Mouse (Mus musculus) right cerebral cortex, postnatal 36 days (tissue): Measurements from ENCODE around the gene Tmem217.

Experiments used
- DNase-seq, 2 experiments: peaks; one replicate each; pipeline ENCODE4 v3.0.0; 2022; ENCODE audit warnings: low spot score in 2 of 2, mixed read lengths in 1 of 2

Gene Tmem217

GRCm38 (mm10) chr17:29489971-29490712 lies 62.0 kb downstream of the Tmem217 start:
- peak; percentile 92 to 95 for DNase-seq

- DNase-seq: no peak
These were observed 62.9 kb downstream of the Tmem217 start for GRCm38 (mm10) chr17:29488978-29489970.

GRCm38 (mm10) chr17:29488257-29488977 lies 63.8 kb downstream of the Tmem217 start:
- DNase-seq: no peak

- DNase-seq: no peak
These were observed 66.6 kb downstream of the Tmem217 start for GRCm38 (mm10) chr17:29485336-29486233.

- no peak for DNase-seq
These were observed 67.8 kb downstream of the Tmem217 start for GRCm38 (mm10) chr17:29484431-29484830.

GRCm38 (mm10) chr17:29483282-29483681 lies 68.9 kb downstream of the Tmem217 start:
- no peak for DNase-seq

- no peak for DNase-seq
These were observed 69.6 kb downstream of the Tmem217 start for GRCm38 (mm10) chr17:29482632-29483031.

GRCm38 (mm10) chr17:29480256-29480655 lies 71.9 kb downstream of the Tmem217 start:
- no peak for DNase-seq

GRCm38 (mm10) chr17:29478271-29478670 lies 73.9 kb downstream of the Tmem217 start:
- no peak for DNase-seq

GRCm38 (mm10) chr17:29477357-29477756 lies 74.8 kb downstream of the Tmem217 start:
- DNase-seq: no peak

GRCm38 (mm10) chr17:29476461-29476860 lies 75.7 kb downstream of the Tmem217 start:
- DNase-seq: no peak
